Mouse (Mus musculus): ENCODE data around the gene Sh3tc1. TPM values are rescaled to one million over a fixed set of nuclear protein-coding genes. Genes with fewer than 3 reads are reported as not detected.

Sh3tc1 gene
- polyA plus RNA-seq, 1 experiment from 2014 or later: 4.0 TPM

GRCm38 (mm10) chr5:35770891-35771663 is 31.3 kb upstream of the Sh3tc1 start:
- WGBS: 64% methylated on average over 14 of the region's 14 CpGs
- H3K4me3 ChIP-seq (ENCODE audit: low read depth, low read length): no peak overlapping the region
- no peaks in the 10 kb centered on the region for H3K4me1 ChIP-seq (replicated peaks; ENCODE audit: control insufficient read depth, insufficient read depth, low read length)
- ATAC-seq (replicated peaks; ENCODE audit: low FRiP score): no peak
- no peaks in the 10 kb centered on the region for H3K27me3 ChIP-seq (replicated peaks; ENCODE audit: control insufficient read depth, insufficient read depth, low read length)
- H3K9ac ChIP-seq (ENCODE audit: low read depth, low read length): no peak overlapping the region
- H3K9me3 ChIP-seq (ENCODE audit: control insufficient read depth, low read length): no peaks in the 10 kb centered on the region
- H3K27ac ChIP-seq (ENCODE audit: low read depth, low read length): no peak overlapping the region
- no peak for DNase-seq (ENCODE audit: low spot score)
- no peak overlapping the region for H3K4me2 ChIP-seq
- H3K36me3 ChIP-seq (ENCODE audit: control insufficient read depth, insufficient read depth, low read length): no peaks in the 10 kb centered on the region

- Histone ChIP-seq H3K36me3 (ENCODE audit: control insufficient read depth, insufficient read depth, low read length) (no peaks in the 10 kb centered on the region), H3K4me3 (ENCODE audit: low read depth, low read length) (no peak overlapping the region), H3K27ac (ENCODE audit: low read depth, low read length) (no peak overlapping the region), H3K4me1 (replicated peaks; ENCODE audit: control insufficient read depth, insufficient read depth, low read length) (no peaks in the 10 kb centered on the region), H3K4me2 (no peak overlapping the region), H3K9ac (ENCODE audit: low read depth, low read length) (no peak overlapping the region), H3K27me3 (replicated peaks; ENCODE audit: control insufficient read depth, insufficient read depth, low read length) (no peaks in the 10 kb centered on the region), H3K9me3 (ENCODE audit: control insufficient read depth, low read length) (no peaks in the 10 kb centered on the region)
- 88% methylated on average over 2 of the region's 2 CpGs for WGBS
- ATAC-seq (replicated peaks; ENCODE audit: low FRiP score): no peak
- no peak for DNase-seq (ENCODE audit: low spot score)
Measured at GRCm38 (mm10) chr5:35770246-35770645, 30.5 kb upstream of the Sh3tc1 start.

- H3K36me3 ChIP-seq (ENCODE audit: control insufficient read depth, insufficient read depth, low read length): no peaks in the 10 kb centered on the region
- H3K27ac ChIP-seq (ENCODE audit: low read depth, low read length): no peak overlapping the region
- WGBS: 80% methylated on average over 7 of the region's 7 CpGs
- H3K9ac ChIP-seq (ENCODE audit: low read depth, low read length): no peak overlapping the region
- no peaks in the 10 kb centered on the region for H3K9me3 ChIP-seq (ENCODE audit: control insufficient read depth, low read length)
- H3K4me2 ChIP-seq: no peak overlapping the region
- no peaks in the 10 kb centered on the region for H3K27me3 ChIP-seq (replicated peaks; ENCODE audit: control insufficient read depth, insufficient read depth, low read length)
- no peak overlapping the region for H3K4me3 ChIP-seq (ENCODE audit: low read depth, low read length)
- DNase-seq (ENCODE audit: low spot score): no peak
- no peaks in the 10 kb centered on the region for H3K4me1 ChIP-seq (replicated peaks; ENCODE audit: control insufficient read depth, insufficient read depth, low read length)
- ATAC-seq (replicated peaks; ENCODE audit: low FRiP score): no peak
Measured at GRCm38 (mm10) chr5:35768997-35769396, 29.2 kb upstream of the Sh3tc1 start.

DNA sequence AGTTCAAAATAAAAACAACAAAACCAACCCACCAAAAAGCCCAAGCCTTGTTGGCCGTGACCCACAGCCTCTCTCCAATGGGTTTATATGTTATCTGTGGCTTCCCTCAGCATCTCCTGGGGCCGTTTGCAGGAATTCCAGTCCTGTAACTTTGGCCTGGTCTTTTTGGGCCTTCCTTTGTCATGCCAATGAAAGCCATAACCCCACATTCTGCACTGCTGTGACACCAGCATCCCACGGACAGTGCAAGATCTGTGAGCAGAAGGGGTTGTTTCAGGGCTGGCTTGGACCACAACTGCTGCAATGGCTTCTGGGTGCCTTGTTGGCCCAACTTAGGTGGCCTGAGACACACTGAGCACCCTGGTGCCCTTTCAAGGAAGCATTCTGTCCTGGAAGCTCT is 28.7 kb upstream of the Sh3tc1 start:
- Histone ChIP-seq H3K4me3 (ENCODE audit: low read depth, low read length) (no peak overlapping the region), H3K4me2 (no peak overlapping the region), H3K27ac (ENCODE audit: low read depth, low read length) (no peak overlapping the region), H3K9ac (ENCODE audit: low read depth, low read length) (no peak overlapping the region), H3K4me1 (replicated peaks; ENCODE audit: control insufficient read depth, insufficient read depth, low read length) (no peaks in the 10 kb centered on the region), H3K9me3 (ENCODE audit: control insufficient read depth, low read length) (no peaks in the 10 kb centered on the region), H3K36me3 (ENCODE audit: control insufficient read depth, insufficient read depth, low read length) (no peaks in the 10 kb centered on the region), H3K27me3 (replicated peaks; ENCODE audit: control insufficient read depth, insufficient read depth, low read length) (no peaks in the 10 kb centered on the region)
- WGBS: 56% methylated on average over 3 of the region's 3 CpGs
- DNase-seq (ENCODE audit: low spot score): no peak
- ATAC-seq (replicated peaks; ENCODE audit: low FRiP score): no peak

DNA sequence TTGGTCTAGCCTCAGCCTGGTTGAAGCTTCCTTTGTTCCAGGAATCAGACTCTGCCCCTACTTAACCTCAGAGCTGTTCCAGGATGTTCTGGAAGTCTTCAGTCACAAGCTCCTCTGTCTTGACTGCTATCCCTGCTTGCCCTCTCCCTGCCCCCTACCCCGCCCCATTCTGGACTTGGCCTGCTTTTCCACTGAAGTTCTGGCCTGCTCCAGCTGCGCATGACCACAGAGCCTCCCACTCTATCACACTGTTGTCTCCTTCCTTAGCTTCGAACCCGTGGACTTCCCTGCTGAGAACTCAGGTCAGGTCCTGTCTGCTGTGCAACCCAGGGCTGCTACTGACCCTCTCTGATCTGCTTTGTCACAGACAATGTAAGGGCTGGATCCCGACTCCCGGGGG is 26.1 kb upstream of the Sh3tc1 start:
- Histone ChIP-seq H3K27ac (ENCODE audit: low read depth, low read length) (no peak overlapping the region), H3K9me3 (ENCODE audit: control insufficient read depth, low read length) (no peaks in the 10 kb centered on the region), H3K4me3 (ENCODE audit: low read depth, low read length) (no peak overlapping the region), H3K36me3 (ENCODE audit: control insufficient read depth, insufficient read depth, low read length) (no peaks in the 10 kb centered on the region), H3K4me1 (replicated peaks; ENCODE audit: control insufficient read depth, insufficient read depth, low read length) (no peaks in the 10 kb centered on the region), H3K4me2 (no peak overlapping the region), H3K27me3 (replicated peaks; ENCODE audit: control insufficient read depth, insufficient read depth, low read length) (peaks cover 13% of the 10 kb centered on the region), H3K9ac (ENCODE audit: low read depth, low read length) (no peak overlapping the region)
- 64% methylated on average over 6 of the region's 6 CpGs for WGBS
- DNase-seq (ENCODE audit: low spot score) (no peak), ATAC-seq (replicated peaks; ENCODE audit: low FRiP score) (no peak)

DNA sequence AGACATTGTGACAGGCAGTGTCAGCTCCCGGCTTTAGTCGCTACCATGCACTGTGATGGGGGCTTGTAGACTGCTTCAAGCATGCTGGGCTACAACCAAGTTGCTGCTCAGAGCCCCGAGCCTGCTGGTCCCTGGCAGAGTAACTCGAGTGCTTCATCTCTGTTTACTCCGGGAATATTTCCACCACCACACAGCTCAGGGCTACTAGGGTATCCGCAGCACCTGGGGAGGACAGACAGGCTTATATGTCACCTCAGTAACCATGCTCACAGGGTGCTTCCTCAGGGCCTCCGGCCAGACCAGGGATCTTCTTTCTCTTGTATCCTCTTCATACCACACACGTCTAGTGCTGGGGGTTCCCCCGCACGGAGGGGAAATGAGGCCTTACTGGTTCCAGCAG is 23.1 kb upstream of the Sh3tc1 start:
- Histone ChIP-seq H3K4me2 (no peak overlapping the region), H3K9ac (ENCODE audit: low read depth, low read length) (no peak overlapping the region), H3K9me3 (ENCODE audit: control insufficient read depth, low read length) (no peaks in the 10 kb centered on the region), H3K36me3 (ENCODE audit: control insufficient read depth, insufficient read depth, low read length) (no peaks in the 10 kb centered on the region), H3K4me1 (replicated peaks; ENCODE audit: control insufficient read depth, insufficient read depth, low read length) (no peaks in the 10 kb centered on the region), H3K27me3 (replicated peaks; ENCODE audit: control insufficient read depth, insufficient read depth, low read length) (peaks cover 44% of the 10 kb centered on the region), H3K4me3 (ENCODE audit: low read depth, low read length) (no peak overlapping the region), H3K27ac (ENCODE audit: low read depth, low read length) (no peak overlapping the region)
- DNase-seq (ENCODE audit: low spot score) (no peak), ATAC-seq (replicated peaks; ENCODE audit: low FRiP score) (no peak)
- 78% methylated on average over 10 of the region's 10 CpGs for WGBS

DNA sequence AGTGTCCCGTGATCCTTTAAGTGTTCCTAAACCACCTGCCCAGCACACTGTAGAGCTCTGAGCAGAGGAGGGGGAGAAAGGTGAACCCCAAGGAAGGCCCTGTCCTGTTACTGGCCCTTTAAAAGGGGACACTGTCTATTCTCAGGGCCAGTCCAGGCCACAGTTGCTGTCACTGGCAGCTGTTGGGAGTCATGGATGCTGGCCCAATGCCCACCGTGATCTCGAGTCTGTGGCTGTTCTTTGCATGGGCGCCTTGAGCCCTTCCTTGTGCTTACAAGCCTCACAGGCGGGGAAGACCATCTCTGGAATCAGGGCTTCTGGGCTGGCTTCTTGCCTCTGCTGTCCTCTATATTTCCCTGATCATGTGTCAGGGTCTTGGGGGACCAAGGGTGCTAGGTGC is 22.6 kb upstream of the Sh3tc1 start:
- ATAC-seq (replicated peaks; ENCODE audit: low FRiP score) (no peak), DNase-seq (ENCODE audit: low spot score) (no peak)
- H3K36me3 ChIP-seq (ENCODE audit: control insufficient read depth, insufficient read depth, low read length): no peaks in the 10 kb centered on the region
- 71% methylated on average over 5 of the region's 5 CpGs for WGBS
- H3K9me3 ChIP-seq (ENCODE audit: control insufficient read depth, low read length): no peaks in the 10 kb centered on the region
- H3K4me3 ChIP-seq (ENCODE audit: low read depth, low read length): no peak overlapping the region
- no peak overlapping the region for H3K9ac ChIP-seq (ENCODE audit: low read depth, low read length)
- no peaks in the 10 kb centered on the region for H3K4me1 ChIP-seq (replicated peaks; ENCODE audit: control insufficient read depth, insufficient read depth, low read length)
- no peak overlapping the region for H3K4me2 ChIP-seq
- peaks cover 45% of the 10 kb centered on the region for H3K27me3 ChIP-seq (replicated peaks; ENCODE audit: control insufficient read depth, insufficient read depth, low read length)
- no peak overlapping the region for H3K27ac ChIP-seq (ENCODE audit: low read depth, low read length)

- no peak overlapping the region for H3K4me3 ChIP-seq (ENCODE audit: low read depth, low read length)
- no peak overlapping the region for H3K9ac ChIP-seq (ENCODE audit: low read depth, low read length)
- H3K27ac ChIP-seq (ENCODE audit: low read depth, low read length): no peak overlapping the region
- H3K4me2 ChIP-seq: no peak overlapping the region
- DNase-seq (ENCODE audit: low spot score) (no peak), ATAC-seq (replicated peaks; ENCODE audit: low FRiP score) (no peak)
- no peaks in the 10 kb centered on the region for H3K9me3 ChIP-seq (ENCODE audit: control insufficient read depth, low read length)
- no peaks in the 10 kb centered on the region for H3K4me1 ChIP-seq (replicated peaks; ENCODE audit: control insufficient read depth, insufficient read depth, low read length)
- WGBS: 67% methylated on average over 5 of the region's 5 CpGs
- H3K36me3 ChIP-seq (ENCODE audit: control insufficient read depth, insufficient read depth, low read length): no peaks in the 10 kb centered on the region
- peaks cover 47% of the 10 kb centered on the region for H3K27me3 ChIP-seq (replicated peaks; ENCODE audit: control insufficient read depth, insufficient read depth, low read length)
Measured at GRCm38 (mm10) chr5:35761323-35761722, 21.5 kb upstream of the Sh3tc1 start.

Measured in liver, embryonic 11.5 days (tissue).